Mouse (Mus musculus) ES-Bruce4 (cell line): Measurements from ENCODE around the gene C330007P06Rik.

Experiments
- CTCF ChIP-seq: IDR thresholded peaks from one replicate; pipeline ENCODE4 v1.8.1; 2011; ENCODE audit warnings: low read depth, low read length
- POLR2A ChIP-seq: IDR thresholded peaks from one replicate; pipeline ENCODE4 v1.8.1; 2011; ENCODE audit warnings: low read length; ENCODE audit not compliant: insufficient read depth

DNA sequence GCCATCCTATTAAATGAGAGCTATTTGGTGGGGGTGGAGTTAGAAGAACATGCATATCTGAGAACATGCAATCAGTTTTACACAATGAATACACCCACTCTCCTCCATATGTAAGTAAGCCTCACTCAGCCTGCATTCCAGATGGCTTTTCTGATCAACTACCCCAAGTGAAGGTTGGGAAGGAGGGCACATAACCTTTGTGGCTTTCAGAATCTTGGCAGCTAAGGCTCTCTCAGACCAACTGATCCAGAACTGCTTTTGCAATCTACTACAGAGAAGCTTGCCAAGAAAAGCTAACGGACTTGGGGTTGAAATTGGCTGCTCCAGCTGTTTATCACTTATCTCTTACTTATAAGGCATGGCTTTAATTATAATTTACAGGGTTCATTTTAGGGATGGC lies 43.8 kb upstream of the C330007P06Rik start:
- no peak for TF ChIP-seq CTCF
- TF ChIP-seq POLR2A = no peak
